Mouse (Mus musculus) activated CD4-positive, CD25-positive, alpha-beta regulatory T cell, adult 4 months (primary cell): ENCODE measurements around the gene Gm8871. TPM values are rescaled to one million over a fixed set of nuclear protein-coding genes. Genes with fewer than 3 reads are reported as not detected.
"Not testable (repeated sequence)": the region's sequence is repeated elsewhere in the genome, so short reads cannot be mapped to it uniquely, and the experiment has no call there.

Experiments
- ATAC-seq: one replicate; pipeline ENCODE4 v1.8.0; 2017
- polyA plus RNA-seq, 2 experiments: library from polyadenylated mRNA; unstranded; fragments of 100-300 nt; shearing (Covaris generic); gene quantifications; one replicate each; pipeline ENCODE4 v1.2.1; 2017

Gene Gm8871
- not detected for polyA plus RNA-seq

- ATAC-seq, result not testable (repeated sequence)
Observed at GRCm38 (mm10) chr5:10947505-10947904, at the start of gene Gm8871, which contains the start of gene Gm8857. Gene Gm8871, plus strand, starts transcription at chr5:10947805. Gene Gm8857, plus strand, starts transcription at chr5:10947807.

GRCm38 (mm10) chr5:10953512-10953911 is 5.9 kb downstream of the Gm8871 start:
- ATAC-seq, result not testable (repeated sequence)

- not testable (repeated sequence) for ATAC-seq
Observed at GRCm38 (mm10) chr5:10958057-10958456, 10.5 kb downstream of the Gm8871 start.

Other genes starting within 250 kb of the Gm8871 start
- gene Gm8857, start within 50 bp of the Gm8871 start, polyA plus RNA-seq, result under 1 TPM in 1 of 2 experiments, not detected in 1; 0.40 TPM
- not detected for gene Gm8879, start 179.8 kb downstream of the Gm8871 start, polyA plus RNA-seq
- 1 to 10 TPM in 1 of 2 experiments, under 1 TPM in 1; 0.41 to 1.2 TPM for gene Gm5861, start 235.3 kb downstream of the Gm8871 start, polyA plus RNA-seq